Mouse (Mus musculus) midbrain, embryonic 12.5 days (tissue): ENCODE measurements around the gene Scarb1. TPM values are rescaled to one million over a fixed set of nuclear protein-coding genes. Genes with fewer than 3 reads are reported as not detected.

Experiments
- ATAC-seq: fragments of 200-750 bp; cut with Nextera tagmentation; 2 replicates; pipeline ENCODE4 v1.8.0; 2017; ENCODE audit warnings: low read depth, moderate TSS enrichment, moderate library complexity; ENCODE audit not compliant: low FRiP score
- H3K27ac ChIP-seq: fragments of 300-500 bp; sonication (generic); replicated peaks from 2 replicates; pipeline ENCODE4 v1.5.1; 2016; ENCODE audit warnings: mild to moderate bottlenecking
- H3K27me3 ChIP-seq: fragments of 300-500 bp; sonication (generic); 2 replicates; pipeline ENCODE4 v1.6.1; 2016; ENCODE audit warnings: mild to moderate bottlenecking
- H3K36me3 ChIP-seq: fragments of 300-500 bp; sonication (generic); 2 replicates; pipeline ENCODE4 v1.6.1; 2016
- H3K4me1 ChIP-seq: fragments of 300-500 bp; sonication (generic); 2 replicates; pipeline ENCODE4 v1.6.1; 2016
- H3K4me2 ChIP-seq: fragments of 300-500 bp; sonication (generic); replicated peaks from 2 replicates; pipeline ENCODE4 v1.6.1; 2016; ENCODE audit warnings: mild to moderate bottlenecking, moderate library complexity
- H3K4me3 ChIP-seq: fragments of 300-500 bp; sonication (generic); 2 replicates; pipeline ENCODE4 v1.5.1; 2016; ENCODE audit warnings: mild to moderate bottlenecking
- H3K9ac ChIP-seq: fragments of 300-500 bp; sonication (generic); replicated peaks from 2 replicates; pipeline ENCODE4 v1.6.1; 2016; ENCODE audit warnings: mild to moderate bottlenecking, moderate library complexity
- H3K9me3 ChIP-seq: fragments of 300-500 bp; sonication (generic); 2 replicates; pipeline ENCODE4 v1.6.1; 2016; ENCODE audit warnings: mild to moderate bottlenecking
- WGBS: fragments of 180-500 bp; shearing (Covaris S2); methylation state at CpG from one replicate; pipeline ENCODE4 v1.1.7; 2016; 5-methylcytosine and 5-hydroxymethylcytosine counted together
- polyA plus RNA-seq: library from polyadenylated mRNA; unstranded; fragments of >200 nt; fragmentation: Nextera tagmentation; extraction: Ambion mirVana; gene quantifications from 2 replicates; pipeline ENCODE4 v1.2.1, GENCODE M21; 2016

The Scarb1 gene
- polyA plus RNA-seq, 1 experiment from 2014 or later, result 27.8 TPM

- no peaks in the 10 kb centered on the region for H3K27me3 ChIP-seq
- no peak overlapping the region for H3K9ac ChIP-seq
- H3K27ac ChIP-seq, result no peak overlapping the region
- no peaks in the 10 kb centered on the region for H3K9me3 ChIP-seq
- H3K4me3 ChIP-seq, result no peak overlapping the region
- H3K4me2 ChIP-seq, result no peak overlapping the region
- H3K36me3 ChIP-seq, result no peaks in the 10 kb centered on the region
- WGBS, result 77% methylated on average over 2 of the region's 2 CpGs
- no peak for ATAC-seq
- H3K4me1 ChIP-seq, result no peaks in the 10 kb centered on the region
These were observed 29.9 kb downstream of the Scarb1 start for GRCm38 (mm10) chr5:125310986-125311385.

GRCm38 (mm10) chr5:125309193-125309592 is 31.7 kb downstream of the Scarb1 start:
- H3K4me1 ChIP-seq, result peaks cover 11% of the 10 kb centered on the region; the same call in 1 of the 2 replicates
- H3K27me3 ChIP-seq, result no peaks in the 10 kb centered on the region
- H3K4me2 ChIP-seq, result no peak overlapping the region
- no peak overlapping the region for H3K4me3 ChIP-seq
- no peaks in the 10 kb centered on the region for H3K36me3 ChIP-seq
- H3K9ac ChIP-seq, result no peak overlapping the region; the same call in 1 of the 2 replicates
- no peaks in the 10 kb centered on the region for H3K9me3 ChIP-seq
- WGBS, result 82% methylated on average over 7 of the region's 7 CpGs
- ATAC-seq, result no peak
- H3K27ac ChIP-seq, result no peak overlapping the region

GRCm38 (mm10) chr5:125306824-125307223 is 34.1 kb downstream of the Scarb1 start:
- Histone ChIP-seq H3K9ac (no peak overlapping the region), H3K4me1 (peaks cover 12% of the 10 kb centered on the region; the same call in 1 of the 2 replicates), H3K4me3 (no peak overlapping the region), H3K27ac (no peak overlapping the region), H3K27me3 (no peaks in the 10 kb centered on the region), H3K9me3 (no peaks in the 10 kb centered on the region), H3K4me2 (no peak overlapping the region), H3K36me3 (no peaks in the 10 kb centered on the region)
- 87% methylated on average over 13 of the region's 13 CpGs for WGBS
- ATAC-seq, result no peak

- H3K9ac ChIP-seq, result no peak overlapping the region
- H3K4me1 ChIP-seq, result peaks cover 12% of the 10 kb centered on the region; the same call in 1 of the 2 replicates
- WGBS, result 89% methylated on average over 7 of the region's 7 CpGs
These were observed 34.5 kb downstream of the Scarb1 start for GRCm38 (mm10) chr5:125306372-125306771.

GRCm38 (mm10) chr5:125305229-125306081 is 35.4 kb downstream of the Scarb1 start:
- Histone ChIP-seq H3K4me2 (no peak overlapping the region), H3K27me3 (no peaks in the 10 kb centered on the region), H3K9ac (no peak overlapping the region), H3K36me3 (no peaks in the 10 kb centered on the region), H3K27ac (no peak overlapping the region), H3K4me3 (no peak overlapping the region), H3K9me3 (no peaks in the 10 kb centered on the region), H3K4me1 (peaks cover 12% of the 10 kb centered on the region; the same call in 1 of the 2 replicates)
- 56% methylated on average over 14 of the region's 14 CpGs for WGBS
- no peak for ATAC-seq

More at GRCm38 (mm10) chr5:125306372-125306771, 34.5 kb downstream of the Scarb1 start:
- H3K36me3 ChIP-seq, result no peaks in the 10 kb centered on the region
- no peak overlapping the region for H3K4me2 ChIP-seq
- H3K27ac ChIP-seq, result no peak overlapping the region
- no peaks in the 10 kb centered on the region for H3K9me3 ChIP-seq
- no peak for ATAC-seq
- H3K4me3 ChIP-seq, result no peak overlapping the region
- H3K27me3 ChIP-seq, result no peaks in the 10 kb centered on the region

GRCm38 (mm10) chr5:125304245-125304856 is 36.5 kb downstream of the Scarb1 start:
- H3K27me3 ChIP-seq, result no peaks in the 10 kb centered on the region
- peak overlapping the region; percentile 41 for H3K4me2 ChIP-seq
- H3K9me3 ChIP-seq, result no peaks in the 10 kb centered on the region
- peak overlapping the region; percentile 11; the same call in 1 of the 2 replicates for H3K4me3 ChIP-seq
- no peak overlapping the region for H3K27ac ChIP-seq
- peaks cover 12% of the 10 kb centered on the region; the same call in 1 of the 2 replicates for H3K4me1 ChIP-seq
- ATAC-seq, result peak; percentile 91
- H3K36me3 ChIP-seq, result peaks cover 10% of the 10 kb centered on the region
- 17% methylated on average over 18 of the region's 18 CpGs for WGBS
- H3K9ac ChIP-seq, result no peak overlapping the region

- Histone ChIP-seq H3K27me3 (no peaks in the 10 kb centered on the region), H3K9ac (no peak overlapping the region), H3K4me2 (no peak overlapping the region), H3K9me3 (no peaks in the 10 kb centered on the region), H3K4me1 (peaks cover 12% of the 10 kb centered on the region; the same call in 1 of the 2 replicates), H3K36me3 (peaks cover 11% of the 10 kb centered on the region), H3K27ac (no peak overlapping the region), H3K4me3 (no peak overlapping the region)
- 94% methylated on average over 6 of the region's 6 CpGs for WGBS
- ATAC-seq, result no peak
These were observed 37.8 kb downstream of the Scarb1 start for GRCm38 (mm10) chr5:125303055-125303454.

- Histone ChIP-seq H3K4me3 (no peak overlapping the region), H3K27me3 (no peaks in the 10 kb centered on the region), H3K36me3 (peaks cover 38% of the 10 kb centered on the region), H3K4me2 (no peak overlapping the region), H3K9me3 (no peaks in the 10 kb centered on the region), H3K9ac (no peak overlapping the region), H3K4me1 (no peaks in the 10 kb centered on the region), H3K27ac (no peak overlapping the region)
- 88% methylated on average over 9 of the region's 9 CpGs for WGBS
- ATAC-seq, result no peak
These were observed 42.7 kb downstream of the Scarb1 start for GRCm38 (mm10) chr5:125298234-125298633.

GRCm38 (mm10) chr5:125297171-125297570 is 43.7 kb downstream of the Scarb1 start:
- H3K36me3 ChIP-seq, result peaks cover 38% of the 10 kb centered on the region
- H3K4me1 ChIP-seq, result no peaks in the 10 kb centered on the region
- H3K27ac ChIP-seq, result no peak overlapping the region
- no peaks in the 10 kb centered on the region for H3K27me3 ChIP-seq
- 94% methylated on average over 7 of the region's 7 CpGs for WGBS
- H3K9ac ChIP-seq, result no peak overlapping the region
- no peak overlapping the region for H3K4me2 ChIP-seq
- ATAC-seq, result no peak
- no peaks in the 10 kb centered on the region for H3K9me3 ChIP-seq
- H3K4me3 ChIP-seq, result no peak overlapping the region

- ATAC-seq, result no peak
- Histone ChIP-seq H3K4me1 (no peaks in the 10 kb centered on the region), H3K4me3 (no peak overlapping the region), H3K9ac (no peak overlapping the region), H3K27ac (no peak overlapping the region), H3K9me3 (no peaks in the 10 kb centered on the region), H3K36me3 (peaks cover 28% of the 10 kb centered on the region; the same call in 1 of the 2 replicates), H3K27me3 (no peaks in the 10 kb centered on the region), H3K4me2 (no peak overlapping the region)
- WGBS, result 64% methylated on average over 7 of the region's 7 CpGs
These were observed 47.9 kb downstream of the Scarb1 start for GRCm38 (mm10) chr5:125292951-125293350.

- Histone ChIP-seq H3K4me3 (no peak overlapping the region), H3K27me3 (no peaks in the 10 kb centered on the region), H3K9ac (no peak overlapping the region), H3K27ac (no peak overlapping the region), H3K36me3 (peaks cover 22% of the 10 kb centered on the region), H3K4me2 (no peak overlapping the region), H3K4me1 (no peaks in the 10 kb centered on the region), H3K9me3 (no peaks in the 10 kb centered on the region)
- 92% methylated on average over 8 of the region's 8 CpGs for WGBS
- ATAC-seq, result no peak
These were observed 49.0 kb downstream of the Scarb1 start for GRCm38 (mm10) chr5:125291895-125292294.

- Histone ChIP-seq H3K36me3 (peaks cover 22% of the 10 kb centered on the region), H3K4me3 (no peak overlapping the region), H3K4me2 (no peak overlapping the region), H3K27ac (no peak overlapping the region), H3K4me1 (no peaks in the 10 kb centered on the region), H3K9me3 (no peaks in the 10 kb centered on the region), H3K27me3 (no peaks in the 10 kb centered on the region), H3K9ac (no peak overlapping the region)
- 93% methylated on average over 10 of the region's 10 CpGs for WGBS
- no peak for ATAC-seq
These were observed 49.5 kb downstream of the Scarb1 start for GRCm38 (mm10) chr5:125291387-125291786.
